Comparison of ENCODE assay signal across 8 mouse cellular contexts in genomic region chr9:65826226-65826587, GRCm38 (mm10). TPM values are rescaled to one million over a fixed set of nuclear protein-coding genes. Genes with fewer than 3 reads are reported as not detected.
A peak's percentile ranks its signal among the peaks of the same experiment; 100 is the strongest.
DNase-seq lines count a peak whose midpoint lies in the region; ATAC-seq and TF ChIP-seq lines count a peak whose summit lies in the region.

No protein-coding gene starts in this region.

- peak; percentile 39 for DNase-seq in cerebellum, adult 11-12 months
- no peak for DNase-seq in cerebellum, adult 11 months
- DNase-seq in cerebellum, postnatal 14 days = peak; percentile 25 to 52
- DNase-seq in hindbrain, embryonic 10.5 days (ENCODE audit: low spot score) = peak; percentile 68
- DNase-seq in frontal cortex, postnatal 14 days (ENCODE audit: low spot score in 2 of 2) = no peak

- H3K27me3 ChIP-seq in C2C12 (ENCODE audit: control insufficient read depth, insufficient read depth, insufficient read length) = no peaks in the 10 kb centered on the region
- H3K27me3 ChIP-seq in hindbrain, embryonic 10.5 days (ENCODE audit: insufficient read depth, poor library complexity, severe bottlenecking) = 0 out of 2 replicates have a peak, but pooled peaks cover 4% of the 10 kb centered on the region
- no peaks in the 10 kb centered on the region for H3K27me3 ChIP-seq in lung, embryonic 16.5 days (ENCODE audit: control insufficient read depth, insufficient read depth, low read depth, low read length)

- ATAC-seq in lung, embryonic 16.5 days (ENCODE audit: low read depth) = peak; percentile 18; the same call in 1 of the 2 replicates
- ATAC-seq in frontal cortex, adult (ENCODE audit: low TSS enrichment) = no peak

- H3K4me3 ChIP-seq in C2C12 (ENCODE audit: insufficient read depth, poor library complexity, severe bottlenecking) = peak overlapping the region; percentile 74
- H3K4me3 ChIP-seq in hindbrain, embryonic 10.5 days = peak overlapping the region; percentile 92
- H3K4me3 ChIP-seq in lung, embryonic 16.5 days (ENCODE audit: low read length) = peak overlapping the region; percentile 90

- 0% methylated on average over 4 of the region's 4 CpGs for WGBS in hindbrain, embryonic 10.5 days
- 3% methylated on average over 4 of the region's 4 CpGs for WGBS in lung, embryonic 16.5 days

- TF ChIP-seq CTCF in C2C12 (IDR thresholded peaks at IDR 0.05; ENCODE audit: control insufficient read depth, insufficient read depth, insufficient read length) = no peak

- peak overlapping the region; percentile 100 for H3K27ac ChIP-seq in hindbrain, embryonic 10.5 days
- H3K27ac ChIP-seq in lung, embryonic 16.5 days (ENCODE audit: low read length) = peak overlapping the region; percentile 99

- no peaks in the 10 kb centered on the region for H3K36me3 ChIP-seq in C2C12 (ENCODE audit: control insufficient read depth, insufficient read depth)
- H3K36me3 ChIP-seq in hindbrain, embryonic 10.5 days = no peaks in the 10 kb centered on the region
- no peaks in the 10 kb centered on the region for H3K36me3 ChIP-seq in lung, embryonic 16.5 days (ENCODE audit: control insufficient read depth, insufficient read depth, low read length)

- H3K9me3 ChIP-seq in hindbrain, embryonic 10.5 days = no peaks in the 10 kb centered on the region
- no peaks in the 10 kb centered on the region for H3K9me3 ChIP-seq in lung, embryonic 16.5 days (ENCODE audit: control insufficient read depth, low read length)

- peaks cover 58% of the 10 kb centered on the region for H3K4me1 ChIP-seq in hindbrain, embryonic 10.5 days (replicated peaks)
- peaks cover 35% of the 10 kb centered on the region for H3K4me1 ChIP-seq in lung, embryonic 16.5 days (replicated peaks; ENCODE audit: control insufficient read depth, insufficient read depth, low read length)

- H3K79me2 ChIP-seq in C2C12 (ENCODE audit: control insufficient read depth, insufficient read depth) = peaks cover 62% of the 10 kb centered on the region

- H3K4me2 ChIP-seq in lung, embryonic 16.5 days (ENCODE audit: low read depth, low read length) = peak overlapping the region; percentile 87

- H3K9ac ChIP-seq in lung, embryonic 16.5 days (ENCODE audit: low read length) = peak overlapping the region; percentile 96

- H3ac ChIP-seq in C2C12 (ENCODE audit: control insufficient read depth, insufficient read length, low read depth) = peak overlapping the region; percentile 10

- peaks cover 52% of the 10 kb centered on the region for H3K79me3 ChIP-seq in C2C12 (ENCODE audit: low read depth)

TF ChIP-seq in C2C12, 6 proteins besides CTCF, POLR2A, EP300 and RAD21:
- TF ChIP-seq USF1 (IDR thresholded peaks at IDR 0.05; ENCODE audit: low read depth) (no peak), MYOD1 (IDR thresholded peaks at IDR 0.05; ENCODE audit: control insufficient read depth, insufficient read length, low read depth) (no peak), MYOG (IDR thresholded peaks at IDR 0.05; ENCODE audit: control insufficient read depth, extremely low read depth, insufficient read length) (no peak), CEBPB (IDR thresholded peaks at IDR 0.05; ENCODE audit: low read depth) (no peak), FOSL1 (IDR thresholded peaks at IDR 0.05; ENCODE audit: insufficient read depth, low read length, poor library complexity, severe bottlenecking) (no peak), MAX (IDR thresholded peaks at IDR 0.05) (no peak)

RNA-seq across cellular contexts. Expression of gene Zfp609, which starts 1.2 kb away (rescaled TPM):
- polyA plus RNA-seq in C2C12 (2012; fragmentation: generic; extraction: Trizol) = 8.4 TPM
- polyA plus RNA-seq in hindbrain, embryonic 10.5 days (2016; fragmentation: Nextera tagmentation; extraction: Ambion mirVana) = 6.8 and 9.2 TPM in 2 replicates
- polyA plus RNA-seq in lung, embryonic 16.5 days (2015; fragmentation: Nextera tagmentation; extraction: Ambion mirVana) = 4.5 and 4.7 TPM in 2 replicates

Comparison
In these comparisons a context has a peak if more than half of its experiments do, and no peak if none do; other contexts are left out.
1. DNase-seq: peak in cerebellum, adult 11-12 months (single experiment), cerebellum, postnatal 14 days (2 of 2) and hindbrain, embryonic 10.5 days (single experiment); none in cerebellum, adult 11 months (single experiment) and frontal cortex, postnatal 14 days (0 of 2).
2. Peak in every context shown above with its lines, with median percentiles within 50 percentile points of each other: H3K4me3 ChIP-seq.